Mouse (Mus musculus) fat pad, adult 2 months (tissue): ENCODE data around the gene Prkca.
"Not testable (repeated sequence)": the region's sequence is repeated elsewhere in the genome, so short reads cannot be mapped to it uniquely, and the experiment has no call there.

Source experiments
- DNase-seq: peaks from one replicate; pipeline ENCODE4 v3.0.0-alpha.2; 2011; ENCODE audit warnings: low read depth, low spot score; ENCODE audit errors: extremely low read depth

The Prkca gene

GRCm38 (mm10) chr11:108128593-108128992 lies 215.1 kb downstream of the Prkca start:
- no peak for DNase-seq

- DNase-seq: no peak
These were observed 215.8 kb downstream of the Prkca start for GRCm38 (mm10) chr11:108127908-108128307.

- no peak for DNase-seq
These were observed 221.2 kb downstream of the Prkca start for GRCm38 (mm10) chr11:108122486-108122885.

DNA sequence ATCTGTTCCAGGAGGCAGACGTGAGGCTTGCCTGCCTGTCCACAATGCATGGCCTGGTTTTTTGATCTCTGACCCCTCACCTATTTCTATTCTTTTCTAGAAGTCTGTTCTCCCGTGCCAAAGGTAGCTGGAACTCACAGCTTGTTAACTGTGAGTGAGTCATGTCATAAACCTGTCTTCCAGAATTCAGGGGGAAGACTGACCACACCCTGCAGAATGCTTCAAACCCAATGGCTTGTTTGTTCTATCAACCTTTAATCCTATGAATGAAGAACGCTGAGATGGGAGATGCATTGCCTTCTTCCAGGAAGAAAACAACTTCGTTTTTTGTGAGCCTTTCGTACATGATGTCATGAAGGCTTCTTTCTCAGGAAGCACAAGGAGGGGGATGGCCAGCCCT lies 223.0 kb downstream of the Prkca start:
- no peak for DNase-seq

GRCm38 (mm10) chr11:108119785-108120184 lies 223.9 kb downstream of the Prkca start:
- DNase-seq: no peak

GRCm38 (mm10) chr11:108118814-108119213 lies 224.9 kb downstream of the Prkca start:
- DNase-seq: no peak

GRCm38 (mm10) chr11:108118221-108118620 lies 225.5 kb downstream of the Prkca start:
- DNase-seq: no peak

- no peak for DNase-seq
These were observed 226.2 kb downstream of the Prkca start for GRCm38 (mm10) chr11:108117360-108118050.

DNA sequence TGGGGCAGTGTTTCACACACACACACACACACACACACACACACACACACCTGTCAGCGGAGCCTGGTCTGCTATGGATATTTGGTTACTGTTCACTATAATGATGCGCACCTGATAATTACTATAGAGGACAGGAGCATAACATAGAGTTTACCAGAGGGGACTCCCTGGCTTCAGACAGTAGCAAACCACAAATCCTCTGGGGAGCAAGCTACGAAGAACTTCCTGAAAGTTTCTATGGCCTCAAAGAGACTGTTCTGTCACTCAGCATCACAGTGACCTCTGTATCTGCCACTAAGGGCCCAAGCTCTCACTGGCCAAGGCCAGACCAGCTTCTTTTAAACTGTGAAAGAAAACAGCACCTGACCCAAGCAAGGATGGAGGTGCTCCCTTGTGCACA lies 229.6 kb downstream of the Prkca start:
- DNase-seq: no peak

DNA sequence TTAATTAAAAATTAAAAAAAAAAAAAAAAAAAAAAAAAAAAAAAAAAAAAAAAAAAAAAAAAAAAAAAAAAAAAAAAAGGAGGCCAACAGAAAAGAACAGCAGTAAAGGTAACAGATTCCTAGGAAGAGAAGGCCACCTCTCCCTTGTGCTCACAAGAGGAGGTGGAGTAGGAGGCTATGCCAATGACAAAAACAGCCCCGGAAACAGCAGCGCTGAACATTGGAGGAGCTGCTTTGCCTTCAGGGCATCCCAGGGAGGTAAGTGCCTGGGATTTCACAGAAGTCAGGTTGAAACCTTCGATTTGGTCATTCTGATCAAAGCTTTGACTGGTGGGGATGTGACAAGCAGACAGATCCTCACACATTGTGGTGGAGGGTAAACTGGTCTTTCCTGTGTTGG lies 231.3 kb downstream of the Prkca start:
- no peak for DNase-seq

- DNase-seq: no peak
These were observed 239.6 kb downstream of the Prkca start for GRCm38 (mm10) chr11:108104085-108104484.

- DNase-seq: no peak
These were observed 242.3 kb downstream of the Prkca start for GRCm38 (mm10) chr11:108101280-108101950.

- DNase-seq: no peak
These were observed 245.4 kb downstream of the Prkca start for GRCm38 (mm10) chr11:108098306-108098705.

- no peak for DNase-seq
These were observed 248.9 kb downstream of the Prkca start for GRCm38 (mm10) chr11:108094796-108095195.

DNA sequence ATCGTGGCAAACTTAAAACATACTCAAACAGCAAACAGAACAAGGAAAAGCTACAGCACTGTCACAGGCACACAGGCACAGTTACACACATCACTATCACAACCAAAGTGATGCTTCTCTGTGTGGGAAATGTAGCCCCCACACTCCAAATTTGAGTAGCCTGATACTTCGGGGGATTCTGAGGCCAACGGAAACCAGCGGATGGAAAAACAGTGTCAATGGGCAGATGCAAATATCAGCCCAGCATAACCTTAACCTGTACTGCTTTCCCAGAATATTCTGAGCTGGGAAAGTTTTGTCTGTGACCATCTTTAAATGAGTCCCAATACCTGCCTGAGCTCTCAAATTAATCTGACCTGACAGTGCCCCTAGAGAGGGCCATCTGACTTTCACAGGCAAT lies 250.5 kb downstream of the Prkca start:
- no peak for DNase-seq

GRCm38 (mm10) chr11:108091238-108091637 lies 252.5 kb downstream of the Prkca start:
- no peak for DNase-seq

GRCm38 (mm10) chr11:108090706-108091105 lies 253.0 kb downstream of the Prkca start:
- no peak for DNase-seq

- no peak for DNase-seq
These were observed 255.7 kb downstream of the Prkca start for GRCm38 (mm10) chr11:108088063-108088462.

GRCm38 (mm10) chr11:108087105-108087700 lies 256.5 kb downstream of the Prkca start:
- not testable (repeated sequence) for DNase-seq

DNA sequence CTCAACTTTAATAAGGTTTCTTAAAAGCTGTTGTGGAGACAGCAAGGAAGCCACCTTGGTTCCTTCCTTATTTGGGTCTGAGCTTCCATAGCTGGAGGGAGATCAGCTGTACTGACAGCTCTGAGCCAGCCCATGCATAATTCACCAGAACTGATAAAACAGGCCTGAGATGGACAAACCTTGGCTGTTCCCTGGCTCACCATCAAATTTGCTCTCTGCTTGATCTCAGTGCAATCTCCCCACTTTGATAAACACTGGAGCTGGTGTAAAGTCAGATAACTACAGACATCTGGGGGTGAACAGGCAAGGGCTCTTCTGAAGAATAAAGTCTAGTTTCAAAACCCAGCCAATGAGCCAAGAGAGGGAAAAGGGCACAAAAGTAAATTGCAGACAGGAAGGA lies 261.1 kb downstream of the Prkca start:
- DNase-seq: no peak

DNA sequence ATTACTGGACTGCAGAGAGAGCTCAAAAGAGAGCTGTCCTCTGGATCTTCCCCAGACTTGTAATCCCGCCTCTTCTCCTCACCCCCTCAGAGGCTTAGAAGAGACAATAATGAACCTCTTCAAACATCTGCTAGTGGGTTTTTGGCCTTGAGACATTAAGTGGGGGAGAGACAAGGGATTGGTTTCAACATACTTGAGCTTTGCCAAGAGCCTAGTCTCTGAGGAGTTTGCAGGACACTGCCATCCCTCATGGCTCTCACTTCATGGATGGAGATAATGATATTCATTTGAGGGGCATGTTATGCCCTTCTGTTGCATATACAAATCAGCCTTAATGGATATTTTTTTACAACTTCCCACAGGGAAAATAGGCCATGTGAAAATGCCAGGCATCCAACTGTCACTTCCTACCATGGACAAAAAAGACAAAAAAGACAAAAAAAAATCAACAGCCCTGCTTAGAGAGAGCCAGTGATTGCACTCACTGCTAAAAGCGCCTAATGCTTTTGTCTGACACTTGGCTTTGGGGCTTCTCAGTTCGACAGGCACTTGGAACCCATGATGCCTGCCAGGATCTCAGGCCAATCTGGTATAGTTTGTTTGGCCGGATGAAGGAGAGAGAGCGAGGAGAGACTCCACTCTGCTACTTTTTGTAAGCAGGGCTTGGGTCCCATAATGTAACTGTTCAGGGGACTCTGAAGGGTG lies 263.6 kb downstream of the Prkca start:
- no peak for DNase-seq

GRCm38 (mm10) chr11:108079454-108079853 lies 264.3 kb downstream of the Prkca start:
- DNase-seq: no peak
